17 mouse cellular contexts compared by ENCODE assay signal in the genomic region with DNA sequence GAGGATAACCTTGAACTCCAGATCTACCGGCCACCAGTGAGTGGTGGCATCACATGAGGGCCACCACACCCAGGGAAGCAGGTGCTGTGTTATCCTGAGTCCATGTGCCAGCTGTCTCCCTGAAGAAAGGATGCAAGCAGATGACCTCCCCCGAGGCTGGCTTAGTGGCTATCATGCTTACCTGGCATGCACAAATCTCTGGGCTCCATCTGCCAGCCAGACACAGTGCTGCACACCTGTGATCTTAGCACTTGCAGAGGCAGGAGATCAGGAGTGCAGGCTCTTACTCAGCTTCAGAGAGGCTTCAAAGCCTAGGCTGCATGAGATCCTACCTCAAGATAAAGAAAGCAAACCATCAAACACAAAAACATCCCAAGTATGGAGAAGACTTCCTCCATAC. TPM values are rescaled to one million over a fixed set of nuclear protein-coding genes. Genes with fewer than 3 reads are reported as not detected.
DNase-seq lines count a peak whose midpoint lies in the region; ATAC-seq and TF ChIP-seq lines count a peak whose summit lies in the region.
"Had no signal": no experiment of that assay in that cellular context is flagged by ENCODE, and none has a peak within 500 bp of the region (broad histone marks: within the 10 kb centered on the region; RNA-seq: fewer than 3 reads in every experiment).

No protein-coding gene starts in this region.

- no peak for TF ChIP-seq CTCF in cerebellum, adult 2 months (IDR thresholded peaks at IDR 0.05; ENCODE audit: borderline replicate concordance, insufficient read depth, low read depth, low read length)
- TF ChIP-seq CTCF in kidney, postnatal 0 days (IDR thresholded peaks at IDR 0.05; ENCODE audit: low read depth): no peak
- no peak for TF ChIP-seq CTCF in MEL (IDR thresholded peaks at IDR 0.05 in 2 of 3, conservative IDR thresholded peaks at IDR 0.05 in 1 of 3; ENCODE audit: control insufficient read depth in 1 of 3, insufficient read depth in 1 of 3, low read depth in 2 of 3, low read length in 3 of 3, poor library complexity in 1 of 3, severe bottlenecking in 1 of 3)

- 0 out of 4 replicates have a peak, but pooled peaks of 1 of the 2 experiments have one; percentile 23 for TF ChIP-seq EP300 in MEL (IDR thresholded peaks at IDR 0.05; ENCODE audit: low read depth in 1 of 2, low read length in 2 of 2)

- no peaks in the 10 kb centered on the region for H3K36me3 ChIP-seq in kidney, postnatal 0 days (ENCODE audit: insufficient read depth, low read length)
- peaks cover 27 to 29% of the 10 kb centered on the region in 2 experiments for H3K36me3 ChIP-seq in MEL (ENCODE audit: control insufficient read depth in 1 of 2, insufficient read depth in 2 of 2, low read length in 2 of 2)

- peak in 1 of 2 experiments; percentile 35 for DNase-seq in cerebellum, adult 2 months
- DNase-seq in cerebellum, adult 11-12 months: no peak
- DNase-seq in kidney, postnatal 0 days (ENCODE audit: low spot score): no peak
- DNase-seq in kidney, adult 11 months: no peak
- no peak for DNase-seq in MEL (ENCODE audit: low read depth, low spot score)
- DNase-seq in embryo, embryonic 10 days (ENCODE audit: low spot score): no peak
- DNase-seq in gastrocnemius, postnatal 36 days: no peak
- DNase-seq: gastrocnemius, postnatal 14 days; left cerebral cortex, postnatal 4 days had no signal

- intact Hi-C loops in gastrocnemius, postnatal 36 days (cut with DNase I): no loop called here

- TF ChIP-seq RAD21 in MEL (IDR thresholded peaks at IDR 0.05; ENCODE audit: low read depth, low read length): no peak

- H3K27me3 ChIP-seq in cerebellum, adult 2 months (ENCODE audit: control insufficient read depth, insufficient read depth, low read length): no peaks in the 10 kb centered on the region
- H3K27me3 ChIP-seq in kidney, postnatal 0 days (ENCODE audit: insufficient read depth, low read length): no peaks in the 10 kb centered on the region
- no peaks in the 10 kb centered on the region for H3K27me3 ChIP-seq in MEL (ENCODE audit: control insufficient read depth in 1 of 2, insufficient read depth in 2 of 2, low read length in 2 of 2)
- H3K27me3 ChIP-seq: embryonic facial prominence, embryonic 15.5 days; midbrain, embryonic 13.5 days; neural tube, embryonic 13.5 days had no signal

- H3K4me3 ChIP-seq in cerebellum, adult 2 months (replicated peaks; ENCODE audit: insufficient read depth, low read depth, low read length): no peak overlapping the region
- H3K4me3 ChIP-seq in kidney, postnatal 0 days (replicated peaks; ENCODE audit: low read depth, low read length): no peak overlapping the region
- no peak overlapping the region for H3K4me3 ChIP-seq in MEL (ENCODE audit: control insufficient read depth in 1 of 2, insufficient read depth in 1 of 2, low read depth in 2 of 2, low read length in 2 of 2)
- H3K4me3 ChIP-seq: embryonic facial prominence, embryonic 15.5 days; midbrain, embryonic 13.5 days; neural tube, embryonic 13.5 days had no signal

- H3K4me1 ChIP-seq in cerebellum, adult 2 months (ENCODE audit: control insufficient read depth, insufficient read depth, low read length): peaks cover 46% of the 10 kb centered on the region
- peaks cover 5% of the 10 kb centered on the region for H3K4me1 ChIP-seq in kidney, postnatal 0 days (replicated peaks; ENCODE audit: insufficient read depth, low read length)
- peaks cover 25 to 45% of the 10 kb centered on the region in 2 experiments for H3K4me1 ChIP-seq in MEL (ENCODE audit: control insufficient read depth in 1 of 2, insufficient read depth in 2 of 2, low read length in 2 of 2)
- H3K4me1 ChIP-seq: midbrain, embryonic 13.5 days had no signal

- H3K79me2 ChIP-seq in MEL (ENCODE audit: control insufficient read depth, insufficient read depth, low read length, poor library complexity): peaks cover 39% of the 10 kb centered on the region; the same call in 1 of the 2 replicates

- H3K9ac ChIP-seq in kidney, postnatal 0 days (ENCODE audit: low read depth, low read length): no peak overlapping the region
- H3K9ac ChIP-seq in MEL (ENCODE audit: control insufficient read depth, low read depth, low read length, poor library complexity, severe bottlenecking): no peak overlapping the region
- H3K9ac ChIP-seq: embryonic facial prominence, embryonic 15.5 days; lung, embryonic 14.5 days; midbrain, embryonic 13.5 days; neural tube, embryonic 13.5 days had no signal

- peak overlapping the region; percentile 15; the same call in 1 of the 2 replicates for H3K27ac ChIP-seq in cerebellum, adult 2 months (ENCODE audit: insufficient read depth, low read length)
- peak overlapping the region; percentile 27; the same call in 1 of the 2 replicates for H3K27ac ChIP-seq in kidney, postnatal 0 days
- no peak overlapping the region for H3K27ac ChIP-seq in MEL (ENCODE audit: control insufficient read depth, low read depth, low read length)
- H3K27ac ChIP-seq: embryonic facial prominence, embryonic 15.5 days; hindbrain, postnatal 0 days; midbrain, embryonic 13.5 days; neural tube, embryonic 13.5 days had no signal

- no peak for TF ChIP-seq POLR2A in cerebellum, adult 2 months (IDR thresholded peaks at IDR 0.05; ENCODE audit: borderline replicate concordance, insufficient read depth, low read length)
- TF ChIP-seq POLR2A in MEL (IDR thresholded peaks at IDR 0.05; ENCODE audit: control insufficient read depth in 1 of 2, insufficient read depth in 1 of 2, low read depth in 1 of 2, low read length in 2 of 2, poor library complexity in 1 of 2): 0 out of 4 replicates have a peak, but pooled peaks of 1 of the 2 experiments have one; percentile 6

- 10% methylated on average over 2 of the region's 2 CpGs for WGBS in cerebellum, adult 2 months
- 73% methylated on average over 2 of the region's 2 CpGs for WGBS in kidney, postnatal 0 days

- no peak overlapping the region for H3K4me2 ChIP-seq in kidney, postnatal 0 days (ENCODE audit: low read length)
- H3K4me2 ChIP-seq: embryonic facial prominence, embryonic 15.5 days; lung, embryonic 14.5 days; midbrain, embryonic 13.5 days; neural tube, embryonic 13.5 days had no signal

- H3K9me3 ChIP-seq in kidney, postnatal 0 days (replicated peaks; ENCODE audit: low read length): no peaks in the 10 kb centered on the region
- no peaks in the 10 kb centered on the region for H3K9me3 ChIP-seq in MEL (replicated peaks; ENCODE audit: insufficient read depth, low read length)
- H3K9me3 ChIP-seq: embryonic facial prominence, embryonic 15.5 days; G1E; midbrain, embryonic 13.5 days; neural tube, embryonic 13.5 days had no signal

- no peak for ATAC-seq in kidney, postnatal 0 days (replicated peaks; ENCODE audit: low FRiP score, low read depth)
- peak; percentile 17; the same call in 1 of the 2 replicates for ATAC-seq in neutrophil, adult 5-6 weeks (ENCODE audit: extremely low read depth, insufficient number of reproducible peaks, low FRiP score, poor library complexity, severe bottlenecking)
- ATAC-seq: forebrain, embryonic 14.5 days; hindbrain, postnatal 0 days; midbrain, embryonic 13.5 days had no signal

TF ChIP-seq in MEL, 35 proteins besides CTCF, POLR2A, EP300 and RAD21:
- TF ChIP-seq MYC (IDR thresholded peaks at IDR 0.05; ENCODE audit: low read depth, low read length) (no peak), TCF12 (IDR thresholded peaks at IDR 0.05; ENCODE audit: low read depth, low read length) (0 out of 2 replicates have a peak, but pooled peaks have one; percentile 14), USF2 (IDR thresholded peaks at IDR 0.05; ENCODE audit: borderline replicate concordance in 1 of 2, insufficient read depth in 1 of 2, low read depth in 1 of 2, low read length in 2 of 2) (peak in 1 of 2 experiments; percentile 8; a peak in 1 of 4 replicates), CHD1 (IDR thresholded peaks at IDR 0.05; ENCODE audit: low read depth, low read length) (no peak), ETS1 (IDR thresholded peaks at IDR 0.05; ENCODE audit: low read depth, low read length) (0 out of 2 replicates have a peak, but pooled peaks have one; percentile 22), MAX (IDR thresholded peaks at IDR 0.05; ENCODE audit: low read length) (no peak)

RNA-seq across cellular contexts. Expression of a gene that starts 25.0 kb away (rescaled TPM):
- polyA plus RNA-seq in cerebellum, adult 2 months (2012; rRNA removed): 66.9 and 68.6 TPM in 2 replicates
- polyA plus RNA-seq in kidney, postnatal 0 days (2015; fragmentation: Nextera tagmentation; extraction: Ambion mirVana): 68.0 and 68.9 TPM in 2 replicates
- total RNA-seq in MEL (2012; rRNA removed): 110 and 117 TPM in 2 replicates
- polyA plus RNA-seq in MEL (2012; ENCODE audit: insufficient read depth in 1 of 2, insufficient read length in 2 of 2, low read depth in 1 of 2, low replicate concordance in 2 of 2, missing spikeins in 1 of 2): 100 to 1,000 TPM; 237 to 832 TPM
- total RNA-seq in neutrophil, adult 5-6 weeks (2017): 318 and 340 TPM in 2 replicates
- 10 to 100 TPM; 36.8 to 37.2 TPM for total RNA-seq in gastrocnemius, postnatal 36 days (2021)

RNA-seq across cellular contexts. Expression of a gene that starts 38.1 kb away (rescaled TPM):
- 37.5 and 39.5 TPM in 2 replicates for polyA plus RNA-seq in cerebellum, adult 2 months (2012; rRNA removed)
- 41.1 and 42.0 TPM in 2 replicates for polyA plus RNA-seq in kidney, postnatal 0 days (2015; fragmentation: Nextera tagmentation; extraction: Ambion mirVana)
- 173 and 199 TPM in 2 replicates for total RNA-seq in MEL (2012; rRNA removed)
- 100 to 1,000 TPM in 1 of 2 experiments, not detected in 1; 244 TPM for polyA plus RNA-seq in MEL (2012; ENCODE audit: insufficient read depth in 1 of 2, insufficient read length in 2 of 2, low read depth in 1 of 2, low replicate concordance in 2 of 2, missing spikeins in 1 of 2)
- total RNA-seq in neutrophil, adult 5-6 weeks (2017): 19.4 and 22.7 TPM in 2 replicates
- 1 to 10 TPM; 5.2 to 6.2 TPM for total RNA-seq in gastrocnemius, postnatal 36 days (2021)
